Mouse (Mus musculus) myocyte (in vitro differentiated cells): ENCODE measurements at regions not wholly inside any gene's neighbourhood (a gene's known extent, or its start where the extent isn't known, plus 50 kb on each side); places are given as distances from the start of the nearest gene placed in this dataset.

ENCODE experiments used
- CEBPB ChIP-seq: IDR thresholded peaks from 2 replicates; pipeline ENCODE4 v1.6.1; 2011; ENCODE audit warnings: mild to moderate bottlenecking, moderate library complexity; ENCODE audit not compliant: poor library complexity, insufficient read depth, severe bottlenecking
- E2F4 ChIP-seq: IDR thresholded peaks from one replicate; pipeline ENCODE4 v1.6.1; 2011; ENCODE audit warnings: mild to moderate bottlenecking, control low read depth, moderate library complexity; ENCODE audit not compliant: insufficient read depth
- MAX ChIP-seq: IDR thresholded peaks from one replicate; pipeline ENCODE4 v1.6.1; 2011; ENCODE audit warnings: low read depth, mild to moderate bottlenecking, control low read depth
- MYOD1 ChIP-seq, 3 experiments: IDR thresholded peaks; one replicate each; pipeline ENCODE4 v1.6.1; 2011; ENCODE audit warnings: control low read depth in 2 of 3, low read depth in 2 of 3, mild to moderate bottlenecking in 2 of 3, moderate library complexity in 1 of 3; ENCODE audit not compliant: insufficient read length in 2 of 3, control insufficient read depth in 1 of 3
- MYOG ChIP-seq, 3 experiments: IDR thresholded peaks; one replicate each; pipeline ENCODE4 v1.6.1; 2011; ENCODE audit warnings: control low read depth in 2 of 3, low read depth in 2 of 3, mild to moderate bottlenecking in 2 of 3; ENCODE audit not compliant: insufficient read length in 2 of 3, control insufficient read depth in 1 of 3, insufficient read depth in 1 of 3
- POLR2A ChIP-seq: IDR thresholded peaks from one replicate; pipeline ENCODE4 v1.6.1; 2011; ENCODE audit warnings: low read depth, mild to moderate bottlenecking, control low read depth, moderate library complexity; ENCODE audit not compliant: insufficient read length
- POLR2AphosphoS2 ChIP-seq: IDR thresholded peaks from one replicate; pipeline ENCODE4 v1.6.1; 2011; ENCODE audit warnings: low read depth, control low read depth; ENCODE audit not compliant: insufficient read length
- REST ChIP-seq: IDR thresholded peaks from one replicate; pipeline ENCODE4 v1.6.1; 2011; ENCODE audit warnings: mild to moderate bottlenecking, control low read depth, moderate library complexity; ENCODE audit not compliant: insufficient read depth, insufficient read length
- SRF ChIP-seq: IDR thresholded peaks from one replicate; pipeline ENCODE4 v1.6.1; 2011; ENCODE audit warnings: low read depth; ENCODE audit not compliant: control insufficient read depth, insufficient read length
- TCF12 ChIP-seq: IDR thresholded peaks from one replicate; pipeline ENCODE4 v1.6.1; 2011; ENCODE audit warnings: mild to moderate bottlenecking, control low read depth; ENCODE audit not compliant: poor library complexity, insufficient read depth, severe bottlenecking
- TCF3 ChIP-seq: IDR thresholded peaks from one replicate; pipeline ENCODE4 v1.6.1; 2011; ENCODE audit warnings: low read depth, control low read depth; ENCODE audit not compliant: insufficient read length
- USF1 ChIP-seq: IDR thresholded peaks from one replicate; pipeline ENCODE4 v1.6.1; 2011; ENCODE audit warnings: low read depth, mild to moderate bottlenecking, control low read depth, moderate library complexity

DNA sequence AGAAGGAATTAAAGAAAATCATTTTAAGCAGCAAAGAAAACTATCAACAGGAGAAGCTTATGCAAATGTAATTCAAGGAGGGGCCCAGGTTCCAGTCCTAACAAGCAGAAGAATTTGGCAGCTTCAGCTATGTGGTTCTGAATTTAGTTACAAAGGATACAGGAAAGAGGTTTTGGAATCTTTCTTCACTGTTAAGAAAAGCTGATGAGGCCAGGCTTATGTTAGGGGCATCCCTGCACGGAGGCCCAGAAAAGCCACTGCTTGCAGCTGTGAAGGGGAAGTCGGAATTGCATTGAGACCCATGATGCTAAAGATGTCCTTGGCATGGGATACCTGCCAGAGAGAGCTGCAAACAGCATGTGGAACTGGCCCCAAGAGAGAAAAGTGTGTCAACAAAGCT lies 114.9 kb upstream of the Cops8 start:
- TF ChIP-seq POLR2A (no peak), TCF3 (no peak), USF1 (no peak), POLR2AphosphoS2 (no peak), CEBPB (no peak), TCF12 (no peak), MAX (no peak), E2F4 (no peak), REST (no peak), MYOG (IDR thresholded peaks at IDR 0.05; ENCODE audit: control insufficient read depth in 1 of 3, insufficient read depth in 1 of 3, insufficient read length in 2 of 3, low read depth in 2 of 3) (no peak), SRF (no peak), MYOD1 (IDR thresholded peaks at IDR 0.05; ENCODE audit: control insufficient read depth in 1 of 3, insufficient read length in 2 of 3, low read depth in 2 of 3) (no peak)
